Mouse (Mus musculus) small intestine, adult 2 months (tissue): Measurements from ENCODE around the gene Rpp38. TPM values are rescaled to one million over a fixed set of nuclear protein-coding genes. Genes with fewer than 3 reads are reported as not detected.

ENCODE experiments used
- H3K27ac ChIP-seq: fragments of 200-500 bp; 2 replicates; pipeline ENCODE4 v1.5.1; 2012; ENCODE audit warnings: low read depth, low read length, control low read depth, inconsistent platforms; ENCODE audit not compliant: insufficient read depth
- H3K27me3 ChIP-seq: fragments of 200-500 bp; 2 replicates; pipeline ENCODE4 v1.6.1; 2012; ENCODE audit warnings: mild to moderate bottlenecking, moderate library complexity, low read length, inconsistent platforms; ENCODE audit not compliant: control insufficient read depth, insufficient read depth
- H3K36me3 ChIP-seq: fragments of 200-500 bp; 2 replicates; pipeline ENCODE4 v1.6.1; 2012; ENCODE audit warnings: mild to moderate bottlenecking, low read length, control low read depth, inconsistent platforms; ENCODE audit not compliant: control insufficient read depth, insufficient read depth
- H3K4me1 ChIP-seq: fragments of 200-500 bp; 2 replicates; pipeline ENCODE4 v1.6.1; 2012; ENCODE audit warnings: low read length, inconsistent platforms, mixed read lengths; ENCODE audit not compliant: control insufficient read depth, insufficient read depth, insufficient read length
- H3K4me3 ChIP-seq: fragments of 200-500 bp; 2 replicates; pipeline ENCODE4 v1.5.1; 2012; ENCODE audit warnings: low read depth, mild to moderate bottlenecking, control low read depth, inconsistent platforms, low read length, moderate library complexity
- CTCF ChIP-seq: fragments of 200-500 bp; IDR thresholded peaks from 2 replicates; pipeline ENCODE4 v1.5.1; 2012; ENCODE audit warnings: low read depth, mild to moderate bottlenecking, control low read depth, inconsistent platforms, low read length, moderate library complexity, mixed read lengths; ENCODE audit not compliant: insufficient replicate concordance, insufficient read length; ENCODE audit errors: extremely low read depth
- POLR2A ChIP-seq: fragments of 200-500 bp; IDR thresholded peaks from 2 replicates; pipeline ENCODE4 v1.6.1; 2012; ENCODE audit warnings: low read depth, mild to moderate bottlenecking, control low read depth, inconsistent platforms, low read length, moderate library complexity
- whole genome bisulfite sequencing: fragments of 180-500 bp; shearing (Covaris S2); methylation state at CpG from one replicate; pipeline ENCODE4 v1.1.7; 2018; 5-methylcytosine and 5-hydroxymethylcytosine counted together
- polyA plus RNA-seq: library from polyadenylated mRNA; depleted of rRNA; stranded (reverse); fragments of >200 nt; gene quantifications from 2 replicates; pipeline ENCODE4 v1.2.3, GENCODE M21; 2012; rRNA removed

Gene Rpp38
- polyA plus RNA-seq, 1 experiment: 1.7 TPM

DNA sequence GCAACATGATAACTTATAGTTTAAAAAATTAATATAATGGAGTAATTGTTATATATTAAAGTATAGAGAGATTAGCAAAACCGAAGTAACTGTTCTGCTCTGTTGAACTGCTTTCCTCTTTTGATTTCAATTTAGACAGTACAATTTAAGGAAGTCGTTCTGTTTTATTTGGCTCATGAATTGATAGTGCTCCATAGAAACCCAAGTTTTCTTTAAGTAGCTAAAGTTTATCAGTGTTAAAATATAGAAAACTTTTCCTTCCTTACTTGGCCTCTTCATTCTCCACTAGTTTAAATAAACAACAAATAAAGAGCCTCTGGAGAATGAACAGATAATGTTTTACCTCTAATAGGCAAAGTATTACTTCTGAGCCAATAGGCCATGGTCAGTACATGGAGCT lies 46.2 kb downstream of the Rpp38 start:
- TF ChIP-seq POLR2A: no peak
- H3K4me1 ChIP-seq: no peaks in the 10 kb centered on the region
- H3K27me3 ChIP-seq: no peaks in the 10 kb centered on the region
- no peak overlapping the region for H3K27ac ChIP-seq
- H3K4me3 ChIP-seq: no peak overlapping the region
- 37% methylated on average over 2 of the region's 2 CpGs for WGBS
- no peaks in the 10 kb centered on the region for H3K36me3 ChIP-seq

DNA sequence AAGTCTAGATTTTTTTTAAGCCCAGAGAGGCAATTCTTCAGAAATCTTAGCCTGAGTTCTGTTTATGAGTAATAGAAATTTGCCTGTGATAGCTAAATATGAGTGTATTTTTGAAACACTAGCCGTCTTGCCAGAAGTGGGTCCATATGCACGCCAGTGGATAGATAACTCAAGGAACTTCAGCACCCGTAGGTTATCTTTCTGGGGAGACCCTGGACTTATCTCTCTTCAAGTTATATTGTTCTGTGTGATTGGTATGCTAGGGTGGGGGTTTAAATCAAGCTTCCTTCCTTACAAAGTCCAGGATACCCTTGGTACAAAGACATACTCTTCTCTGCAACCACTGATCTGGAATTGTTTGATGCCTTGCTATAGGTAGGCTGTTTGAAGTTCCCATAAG lies 46.7 kb downstream of the Rpp38 start:
- Histone ChIP-seq H3K36me3 (no peaks in the 10 kb centered on the region), H3K4me1 (no peaks in the 10 kb centered on the region), H3K27ac (no peak overlapping the region), H3K4me3 (no peak overlapping the region), H3K27me3 (no peaks in the 10 kb centered on the region)
- no peak for TF ChIP-seq CTCF
- 55% methylated on average over 3 of the region's 3 CpGs for WGBS

DNA sequence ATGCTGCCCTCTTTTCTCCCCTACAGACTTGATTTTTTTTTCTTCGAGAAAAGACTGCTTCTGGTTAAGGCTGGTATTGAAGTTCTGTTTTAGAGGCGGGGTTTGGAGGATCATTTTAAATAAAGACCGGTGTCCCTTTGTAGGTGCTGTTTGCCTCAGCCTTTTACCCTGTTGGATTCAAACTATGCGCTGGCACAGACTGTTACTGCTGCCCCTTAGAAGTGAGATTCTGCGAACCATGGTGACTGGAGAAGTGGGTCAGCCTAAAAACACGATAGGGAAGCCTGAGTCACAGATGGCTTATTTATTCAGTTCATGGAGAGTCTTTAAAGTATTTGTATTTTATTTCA lies 47.3 kb downstream of the Rpp38 start:
- WGBS: 6% methylated on average over 6 of the region's 6 CpGs
- Histone ChIP-seq H3K4me3 (peak overlapping the region; percentile 80), H3K4me1 (no peaks in the 10 kb centered on the region), H3K27me3 (no peaks in the 10 kb centered on the region), H3K27ac (no peak overlapping the region), H3K36me3 (no peaks in the 10 kb centered on the region)
- TF ChIP-seq CTCF (no peak), POLR2A (no peak)

DNA sequence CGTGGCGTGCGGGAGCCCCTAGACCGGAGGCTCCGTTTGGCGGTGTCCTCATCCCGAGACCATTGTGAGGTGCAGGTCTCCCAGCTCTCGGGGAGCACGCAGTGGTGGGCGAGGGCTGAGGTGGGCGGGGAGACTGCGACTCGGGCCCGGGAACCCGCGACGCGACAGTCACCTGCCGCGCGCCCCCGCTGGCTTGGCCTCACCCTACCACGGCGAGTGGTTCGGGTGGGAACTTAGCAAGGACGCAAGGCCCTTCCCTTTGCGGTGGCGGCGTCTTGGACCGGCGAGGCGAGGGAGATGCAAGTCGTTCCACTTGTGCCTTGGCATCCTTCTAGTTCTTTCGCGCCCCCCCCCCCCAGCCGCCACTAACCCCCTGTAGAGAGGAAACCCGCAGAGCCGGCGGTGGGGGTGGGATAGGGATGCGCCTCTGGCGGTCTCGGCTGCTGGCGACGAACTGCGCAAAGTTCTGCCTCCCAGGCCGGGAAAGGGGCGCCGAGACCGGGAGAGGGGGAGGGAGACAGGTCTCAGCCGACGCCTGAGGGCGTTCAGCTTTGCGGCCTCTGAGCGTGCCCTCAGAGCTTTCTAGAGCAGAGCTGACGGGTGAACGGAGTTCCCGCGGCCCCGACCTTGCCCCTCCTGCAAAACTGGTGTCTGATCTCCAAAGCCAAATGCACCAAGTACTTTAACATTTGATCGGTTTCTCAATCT lies 47.8 kb downstream of the Rpp38 start:
- no peaks in the 10 kb centered on the region for H3K27me3 ChIP-seq
- TF ChIP-seq POLR2A (no peak), CTCF (no peak)
- no peaks in the 10 kb centered on the region for H3K4me1 ChIP-seq
- peak overlapping the region; percentile 80 for H3K4me3 ChIP-seq
- WGBS: 1% methylated on average over 59 of the region's 60 CpGs
- peak overlapping the region; percentile 14; the same call in 1 of the 2 replicates for H3K27ac ChIP-seq
- H3K36me3 ChIP-seq: no peaks in the 10 kb centered on the region

DNA sequence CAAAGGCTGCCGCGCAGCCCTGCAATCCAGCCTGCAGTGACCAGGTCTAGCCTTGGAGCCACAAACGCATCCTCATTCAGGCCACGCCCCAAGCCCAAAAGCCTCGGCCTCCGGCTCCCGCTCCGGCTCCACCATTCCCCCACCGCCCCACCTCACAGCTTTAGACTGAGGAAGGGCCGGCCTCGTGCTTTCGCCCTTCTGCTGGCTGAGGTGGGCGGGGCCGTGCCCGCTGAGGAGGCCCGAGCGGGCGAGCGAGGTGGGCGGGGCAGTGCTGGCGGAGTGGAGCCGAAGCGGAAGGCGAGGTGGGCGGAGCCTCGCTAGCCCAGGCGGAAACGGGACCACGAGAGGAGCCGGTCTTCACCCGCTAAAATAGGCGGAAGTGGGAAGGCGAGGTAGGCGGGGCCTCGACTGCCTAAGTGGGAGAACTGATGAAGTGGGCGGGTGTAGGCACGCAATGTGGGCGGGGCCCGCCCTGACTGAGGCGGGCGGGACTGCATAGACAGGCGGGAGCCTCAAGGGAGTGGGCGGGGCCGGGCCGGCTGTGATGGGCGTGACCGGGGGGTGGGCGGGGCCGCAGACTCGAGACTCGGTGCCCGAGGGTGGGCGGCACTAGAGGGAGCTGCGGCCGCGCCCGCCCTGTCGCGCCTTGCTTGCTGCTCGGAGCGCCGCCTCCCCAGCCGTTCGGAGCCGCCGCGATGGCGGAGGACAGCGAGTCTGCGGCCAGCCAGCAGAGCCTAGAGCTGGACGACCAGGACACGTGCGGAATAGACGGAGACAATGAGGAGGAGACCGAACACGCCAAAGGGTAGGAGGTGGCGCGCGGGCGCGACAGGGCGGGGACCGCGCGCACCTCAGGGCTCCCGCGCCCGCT lies 48.6 kb downstream of the Rpp38 start, which contains the start of gene Nmt2:
Gene Nmt2, plus strand, starts transcription at position 611 of the 871 bp plus-strand sequence.
- Histone ChIP-seq H3K4me3 (peak within 1 kb of the TSS; percentile 80), H3K27me3 (no peaks in the 10 kb centered on the region), H3K36me3 (no peaks in the 10 kb centered on the region), H3K4me1 (no peaks in the 10 kb centered on the region), H3K27ac (peak within 1 kb of the TSS; percentile 14; the same call in 1 of the 2 replicates)
- TF ChIP-seq CTCF (no peak), POLR2A (peak; percentile 68; the same call in 1 of the 2 replicates)
- under 1% methylated on average over 86 of the region's 88 CpGs for WGBS

DNA sequence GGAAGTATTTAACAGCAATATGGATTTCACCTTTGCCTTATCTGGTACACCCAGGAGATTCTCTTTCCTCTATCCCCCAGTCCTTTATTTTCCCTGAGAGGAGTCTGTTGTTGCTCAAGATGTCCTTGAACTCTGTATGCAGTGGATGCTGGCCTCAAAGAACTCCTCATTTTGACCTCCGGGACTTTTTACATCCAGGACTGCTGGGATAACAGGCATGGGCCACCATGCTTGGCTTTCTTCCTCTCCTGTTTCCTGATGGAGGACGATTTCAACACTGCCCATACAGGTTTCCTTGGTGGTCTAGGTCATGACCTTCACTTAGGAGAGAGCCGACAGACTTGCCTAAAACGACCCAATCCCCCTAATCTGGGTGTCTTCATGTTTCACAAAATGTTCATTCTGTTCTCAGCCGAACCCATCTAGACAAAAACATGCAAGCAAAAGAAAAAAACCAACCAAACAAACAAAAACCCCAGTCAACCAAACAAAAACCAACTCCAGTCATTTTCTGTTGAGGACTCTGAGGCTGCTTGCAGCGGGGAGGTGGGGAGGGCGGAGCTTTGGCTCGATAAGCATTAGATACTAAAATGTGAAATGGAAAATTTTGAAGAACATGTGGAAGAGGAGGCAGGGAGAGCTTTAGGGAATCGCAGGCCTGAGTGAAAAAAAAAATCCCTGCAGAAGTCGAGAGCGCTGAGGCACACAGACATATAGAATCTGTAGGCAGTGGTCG lies 49.4 kb downstream of the Rpp38 start:
- WGBS: 15% methylated on average over 12 of the region's 12 CpGs
- Histone ChIP-seq H3K4me3 (peak overlapping the region; percentile 71), H3K36me3 (no peaks in the 10 kb centered on the region), H3K27me3 (no peaks in the 10 kb centered on the region), H3K4me1 (no peaks in the 10 kb centered on the region), H3K27ac (no peak overlapping the region)
- 0 out of 2 replicates have a peak, but pooled peaks have one; percentile 6 for TF ChIP-seq CTCF
- no peak for TF ChIP-seq POLR2A

DNA sequence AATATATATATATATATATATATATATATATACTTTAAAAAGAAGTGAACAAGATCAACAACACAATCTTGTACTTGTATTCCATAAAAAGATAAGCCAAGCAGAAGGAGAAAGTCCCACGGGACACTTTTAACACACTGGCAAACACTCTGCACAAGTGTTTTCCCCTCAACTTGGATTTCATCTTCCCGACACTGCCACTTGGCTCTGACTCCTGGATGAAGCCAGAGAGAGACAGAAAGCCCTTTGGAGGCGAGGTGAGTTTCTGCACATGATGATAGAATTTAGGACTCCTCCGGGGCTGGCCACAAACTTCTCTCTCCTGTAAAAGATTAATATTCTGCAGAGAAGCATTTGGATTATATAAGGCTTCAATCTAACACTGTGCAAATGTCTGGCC lies 51.1 kb downstream of the Rpp38 start:
- no peaks in the 10 kb centered on the region for H3K27me3 ChIP-seq
- no peaks in the 10 kb centered on the region for H3K36me3 ChIP-seq
- H3K4me1 ChIP-seq: no peaks in the 10 kb centered on the region
- no peak overlapping the region for H3K27ac ChIP-seq
- WGBS: 77% methylated on average over 4 of the region's 4 CpGs
- no peak overlapping the region for H3K4me3 ChIP-seq
- TF ChIP-seq CTCF (no peak), POLR2A (no peak)

Other genes starting within 250 kb of the Rpp38 start
- gene Fam171a1, start 218.4 kb downstream of the Rpp38 start, polyA plus RNA-seq: 6.0 and 7.0 TPM in 2 replicates
- gene Nmt2, start 48.4 kb downstream of the Rpp38 start, polyA plus RNA-seq: 0.91 and 1.2 TPM in 2 replicates
- not detected in 2 replicates for gene Acbd7, start 3.5 kb upstream of the Rpp38 start, polyA plus RNA-seq
- gene Olah, start 64.6 kb upstream of the Rpp38 start, polyA plus RNA-seq: not detected in 2 replicates
- gene Meig1, start 90.0 kb upstream of the Rpp38 start, polyA plus RNA-seq: not detected in 2 replicates
- 1.5 and 1.6 TPM in 2 replicates for gene Dclre1c, start 91.5 kb upstream of the Rpp38 start, polyA plus RNA-seq
- gene Suv39h2, start 142.4 kb upstream of the Rpp38 start, polyA plus RNA-seq: 0.66 and 1.5 TPM in 2 replicates
- 0.30 and 0.72 TPM in 2 replicates for gene Gm45902, start 180.1 kb upstream of the Rpp38 start, polyA plus RNA-seq
- 5.6 and 9.9 TPM in 2 replicates for gene Hspa14, start 180.2 kb upstream of the Rpp38 start, polyA plus RNA-seq
- 0.03 and 0.10 TPM in 2 replicates for gene Cdnf, start 180.4 kb upstream of the Rpp38 start, polyA plus RNA-seq
- 8.1 and 8.2 TPM in 2 replicates for gene Fam107b, start 237.8 kb upstream of the Rpp38 start, polyA plus RNA-seq